Mouse (Mus musculus): ENCODE measurements around the gene Dhx8.

DNA sequence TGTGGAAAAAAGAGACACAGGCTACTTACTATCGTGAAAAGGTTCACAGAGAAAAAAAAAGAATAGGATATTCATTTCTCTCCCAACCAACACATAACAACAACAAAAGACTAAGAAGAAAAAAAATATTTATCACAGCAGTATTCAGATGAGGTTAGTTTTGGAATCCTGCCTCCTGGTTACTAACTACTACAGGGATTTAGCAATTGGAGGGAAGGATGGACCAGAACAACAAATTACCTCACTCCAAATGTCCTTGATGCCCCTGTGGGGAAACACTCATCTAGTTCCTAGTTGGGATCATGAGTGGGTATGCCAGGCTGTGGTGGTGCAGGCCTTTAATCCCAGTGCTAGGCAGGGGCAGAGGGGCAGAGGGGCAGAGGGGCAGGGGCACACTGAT is 33.2 kb upstream of the Dhx8 start:
- TF ChIP-seq CTCF (IDR thresholded peaks at IDR 0.05; ENCODE audit: extremely low read depth, insufficient read depth, insufficient read length, insufficient replicate concordance) (no peak), POLR2A (IDR thresholded peaks at IDR 0.05; ENCODE audit: low read depth, low read length) (no peak)
